Mouse (Mus musculus) brown adipose tissue, adult 24 weeks (tissue): ENCODE data around the gene Fgf18. TPM values are rescaled to one million over a fixed set of nuclear protein-coding genes. Genes with fewer than 3 reads are reported as not detected.
A peak's percentile ranks its signal among the peaks of the same experiment; 100 is the strongest.

Source experiments
- H3K27ac ChIP-seq: fragments of 200-500 bp; replicated peaks from 2 replicates; pipeline ENCODE4 v1.5.1; 2012; ENCODE audit warnings: low read depth, mild to moderate bottlenecking, low read length
- H3K4me1 ChIP-seq: fragments of 200-500 bp; 2 replicates; pipeline ENCODE4 v1.6.1; 2012; ENCODE audit warnings: low read length, mixed read lengths; ENCODE audit not compliant: control insufficient read depth, insufficient read depth, insufficient read length
- H3K4me3 ChIP-seq: fragments of 200-500 bp; 2 replicates; pipeline ENCODE4 v1.5.1; 2012; ENCODE audit warnings: low read depth, mild to moderate bottlenecking, low read length, moderate library complexity; ENCODE audit not compliant: insufficient read depth
- polyA plus RNA-seq: library from polyadenylated mRNA; stranded (reverse); fragments of >200 nt; gene quantifications from 2 replicates; pipeline ENCODE4 v1.2.4, GENCODE M21; 2012; ENCODE audit not compliant: missing spikeins, insufficient read depth, insufficient read length

The Fgf18 gene
- polyA plus RNA-seq, 1 experiment: 2.1 TPM

GRCm38 (mm10) chr11:33157453-33158196 is 10.4 kb upstream of the Fgf18 start:
- H3K4me3 ChIP-seq: no peak overlapping the region
- no peak overlapping the region for H3K27ac ChIP-seq
- H3K4me1 ChIP-seq: no peaks in the 10 kb centered on the region

GRCm38 (mm10) chr11:33156436-33157015 is 9.3 kb upstream of the Fgf18 start:
- Histone ChIP-seq H3K27ac (no peak overlapping the region), H3K4me3 (no peak overlapping the region)

GRCm38 (mm10) chr11:33154459-33154858 is 7.3 kb upstream of the Fgf18 start:
- Histone ChIP-seq H3K4me3 (no peak overlapping the region), H3K4me1 (no peaks in the 10 kb centered on the region), H3K27ac (no peak overlapping the region)

More at GRCm38 (mm10) chr11:33156436-33157015, 9.3 kb upstream of the Fgf18 start:
- H3K4me1 ChIP-seq: no peaks in the 10 kb centered on the region

DNA sequence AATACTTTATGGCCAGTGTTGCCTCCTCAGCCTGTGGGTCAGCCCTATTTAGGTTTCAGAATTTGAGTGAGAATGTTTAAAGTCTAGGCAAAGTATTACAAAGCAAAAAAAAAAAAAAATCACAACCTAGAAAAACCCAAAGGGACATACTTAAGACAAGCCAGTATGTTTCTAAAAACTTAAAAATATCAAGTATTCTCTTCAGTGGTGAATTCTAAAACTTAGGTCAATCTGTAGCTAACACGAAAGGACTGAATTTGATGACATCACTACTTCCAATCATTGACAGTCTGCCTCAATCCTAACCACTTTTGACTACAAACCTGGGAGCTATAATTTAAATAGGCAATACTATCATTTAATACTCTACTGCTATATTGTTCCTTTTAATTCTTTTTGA is 5.8 kb upstream of the Fgf18 start:
- no peaks in the 10 kb centered on the region for H3K4me1 ChIP-seq
- H3K27ac ChIP-seq: no peak overlapping the region
- H3K4me3 ChIP-seq: no peak overlapping the region

DNA sequence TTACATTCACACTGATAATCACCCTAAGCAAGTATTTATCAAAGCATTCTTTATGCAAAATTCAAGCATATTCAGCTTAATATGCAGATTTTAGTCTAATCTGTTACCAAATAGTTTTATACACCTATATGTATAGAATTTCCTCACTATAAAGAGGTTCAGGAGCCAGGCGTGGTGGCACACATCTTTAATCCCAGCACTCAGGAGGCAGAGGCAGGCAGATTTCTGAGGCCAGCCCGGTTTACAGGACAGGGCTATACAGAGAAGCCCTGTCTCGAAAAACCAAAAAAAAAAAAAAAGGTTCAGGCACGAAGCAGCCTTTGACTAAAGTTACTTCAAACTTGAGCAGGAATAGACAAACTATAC is 4.6 kb upstream of the Fgf18 start:
- Histone ChIP-seq H3K4me1 (no peaks in the 10 kb centered on the region; the same call in 1 of the 2 replicates), H3K27ac (no peak overlapping the region), H3K4me3 (no peak overlapping the region)

- H3K4me3 ChIP-seq: no peak overlapping the region
- no peak overlapping the region for H3K27ac ChIP-seq
These were observed 4.1 kb upstream of the Fgf18 start for GRCm38 (mm10) chr11:33151128-33151779.

DNA sequence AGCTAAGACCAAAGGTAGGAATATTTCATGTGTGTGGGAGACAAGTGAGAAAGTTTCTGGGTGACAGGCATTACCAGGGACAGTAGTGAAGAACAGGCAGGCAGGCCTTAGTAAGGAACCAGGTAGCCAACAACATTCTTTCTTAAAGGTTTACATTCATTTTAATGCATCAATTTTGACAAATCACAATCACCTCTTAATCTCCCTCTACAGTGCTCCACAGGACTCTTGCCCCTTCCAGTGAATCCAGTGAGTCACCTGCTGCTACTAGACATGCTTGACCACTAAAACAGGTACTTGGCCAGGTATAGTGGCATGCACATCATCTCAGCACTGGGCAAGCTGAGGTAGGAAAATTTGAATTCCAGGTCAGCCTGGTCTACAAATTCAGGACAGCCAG is 3.2 kb upstream of the Fgf18 start:
- Histone ChIP-seq H3K4me1 (peaks cover 2% of the 10 kb centered on the region; the same call in 1 of the 2 replicates), H3K4me3 (no peak overlapping the region), H3K27ac (no peak overlapping the region)

More at GRCm38 (mm10) chr11:33151128-33151779, 4.1 kb upstream of the Fgf18 start:
- peaks cover 2% of the 10 kb centered on the region; the same call in 1 of the 2 replicates for H3K4me1 ChIP-seq

GRCm38 (mm10) chr11:33149453-33149852 is 2.3 kb upstream of the Fgf18 start:
- no peak overlapping the region for H3K27ac ChIP-seq
- no peak overlapping the region for H3K4me3 ChIP-seq
- peaks cover 2% of the 10 kb centered on the region; the same call in 1 of the 2 replicates for H3K4me1 ChIP-seq

- Histone ChIP-seq H3K4me1 (peaks cover 2% of the 10 kb centered on the region; the same call in 1 of the 2 replicates), H3K4me3 (no peak overlapping the region), H3K27ac (no peak overlapping the region)
These were observed 1.9 kb upstream of the Fgf18 start for GRCm38 (mm10) chr11:33149088-33149436.

- peaks cover 2% of the 10 kb centered on the region; the same call in 1 of the 2 replicates for H3K4me1 ChIP-seq
- no peak overlapping the region for H3K27ac ChIP-seq
- peak overlapping the region; percentile 39 for H3K4me3 ChIP-seq
These were observed 1.3 kb upstream of the Fgf18 start for GRCm38 (mm10) chr11:33148338-33149087.

DNA sequence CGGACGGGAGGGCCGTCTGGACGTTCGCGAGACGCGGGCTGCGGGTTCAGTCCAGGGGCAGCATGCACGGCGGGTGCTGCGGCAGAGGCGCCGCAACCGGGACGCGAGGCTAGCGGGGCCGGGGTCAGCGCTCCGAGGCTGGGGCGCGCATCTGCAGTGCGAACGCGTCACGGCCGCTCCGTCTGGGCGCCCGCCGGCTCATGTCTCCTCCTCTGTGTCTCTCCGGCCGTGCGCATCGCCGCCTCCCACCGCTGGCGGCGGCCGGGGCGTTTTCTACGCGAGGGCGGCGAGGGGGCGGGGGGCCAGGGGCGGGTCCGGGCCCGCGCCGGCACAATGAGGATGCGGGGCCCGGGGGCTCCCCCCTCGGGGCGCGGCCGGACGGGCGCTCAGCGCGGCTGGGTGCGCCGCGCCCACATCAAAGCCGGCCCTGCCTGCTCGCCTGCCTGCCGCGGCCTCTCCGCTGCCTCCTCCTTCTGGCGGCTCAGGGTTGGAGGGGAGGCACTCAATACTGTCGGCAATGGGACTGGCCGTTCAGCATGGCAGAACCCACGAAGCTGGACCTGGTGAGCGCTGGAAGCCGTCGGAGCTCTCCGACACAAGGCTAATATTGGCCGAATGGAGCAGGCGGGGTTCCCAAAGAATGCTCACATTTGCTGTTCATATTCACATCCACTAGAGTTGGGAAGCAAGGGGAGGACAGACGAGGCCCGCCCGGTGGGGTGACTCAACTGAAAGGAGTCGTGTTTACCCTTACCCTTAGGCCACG is 555 bp upstream of the Fgf18 start:
- H3K4me3 ChIP-seq: peak overlapping the region; percentile 54
- no peak overlapping the region for H3K27ac ChIP-seq

DNA sequence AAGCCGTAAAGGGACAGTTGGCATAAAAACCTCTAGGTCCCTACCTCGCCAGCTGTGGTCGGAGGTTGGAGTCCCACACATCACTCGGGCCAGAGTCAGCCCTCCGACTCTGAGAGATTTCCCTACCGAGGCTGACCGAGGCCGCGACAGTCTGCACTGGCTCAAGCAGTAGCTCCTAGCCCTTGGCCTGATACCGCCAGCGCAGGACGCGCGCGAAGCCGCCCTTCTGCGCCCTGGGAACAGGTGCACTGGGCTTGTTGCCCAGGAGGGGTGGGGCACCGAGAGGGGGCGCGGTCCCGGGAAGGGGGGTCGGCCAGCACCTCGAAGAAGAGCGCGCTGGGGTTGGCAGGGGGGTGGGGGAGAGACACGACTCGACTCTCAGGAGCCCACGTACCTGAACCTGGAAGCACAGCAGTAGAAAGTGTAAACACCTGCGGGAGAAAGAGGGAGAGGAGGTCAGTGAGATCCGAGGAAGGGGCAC is 509 bp downstream of the Fgf18 start:
- Histone ChIP-seq H3K27ac (no peak overlapping the region), H3K4me1 (peaks cover 4% of the 10 kb centered on the region; the same call in 1 of the 2 replicates), H3K4me3 (peak overlapping the region; percentile 54)

More for the DNA sequence above, 555 bp upstream of the Fgf18 start:
- peaks cover 2% of the 10 kb centered on the region; the same call in 1 of the 2 replicates for H3K4me1 ChIP-seq

DNA sequence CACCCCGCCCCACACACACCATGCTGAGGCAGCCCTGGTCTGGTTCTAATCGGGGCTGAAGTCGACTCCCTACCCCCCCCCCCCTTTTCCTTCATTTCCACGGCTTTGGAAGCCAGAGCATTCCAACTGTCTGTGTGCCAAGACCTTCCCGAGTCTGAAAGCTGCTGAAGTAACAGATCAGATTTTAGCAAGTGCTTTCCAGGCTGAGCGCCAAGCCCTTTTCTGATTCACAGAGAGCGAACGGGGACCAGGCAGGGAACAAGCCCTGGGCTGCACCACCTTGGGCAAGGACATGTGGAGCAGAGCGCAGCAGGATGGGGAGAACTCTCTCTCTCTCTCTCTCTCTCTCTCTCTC is 1.1 kb downstream of the Fgf18 start:
- peaks cover 4% of the 10 kb centered on the region; the same call in 1 of the 2 replicates for H3K4me1 ChIP-seq
- no peak overlapping the region for H3K4me3 ChIP-seq
- H3K27ac ChIP-seq: no peak overlapping the region
